Mouse (Mus musculus): Measurements from ENCODE around the gene Grip1.

DNA sequence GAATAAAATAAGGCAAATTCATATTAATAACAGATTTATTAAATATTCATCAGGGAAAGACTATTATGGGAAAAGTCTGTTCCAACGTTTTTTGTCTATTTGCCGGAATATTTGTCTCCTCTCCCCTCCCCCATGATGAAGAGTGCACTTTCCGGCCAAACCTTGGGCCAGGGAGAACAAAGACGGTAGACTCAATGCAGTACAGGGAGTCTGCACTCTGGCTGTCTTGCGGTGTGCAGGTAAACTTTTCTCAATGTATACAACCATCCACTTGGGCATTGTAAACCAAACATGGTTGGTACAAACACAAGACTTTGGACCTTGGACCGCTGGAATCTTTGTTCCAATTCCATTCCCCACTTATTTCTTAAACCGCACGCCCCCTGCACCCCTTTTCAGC is 525.8 kb downstream of the Grip1 start:
- TF ChIP-seq CTCF (IDR thresholded peaks at IDR 0.05; ENCODE audit: low read depth) (no peak), EP300 (IDR thresholded peaks at IDR 0.05; ENCODE audit: low read depth) (no peak)

All from heart, postnatal 0 days (tissue).